ENCODE assay signal across 8 mouse cellular contexts in the genomic region with DNA sequence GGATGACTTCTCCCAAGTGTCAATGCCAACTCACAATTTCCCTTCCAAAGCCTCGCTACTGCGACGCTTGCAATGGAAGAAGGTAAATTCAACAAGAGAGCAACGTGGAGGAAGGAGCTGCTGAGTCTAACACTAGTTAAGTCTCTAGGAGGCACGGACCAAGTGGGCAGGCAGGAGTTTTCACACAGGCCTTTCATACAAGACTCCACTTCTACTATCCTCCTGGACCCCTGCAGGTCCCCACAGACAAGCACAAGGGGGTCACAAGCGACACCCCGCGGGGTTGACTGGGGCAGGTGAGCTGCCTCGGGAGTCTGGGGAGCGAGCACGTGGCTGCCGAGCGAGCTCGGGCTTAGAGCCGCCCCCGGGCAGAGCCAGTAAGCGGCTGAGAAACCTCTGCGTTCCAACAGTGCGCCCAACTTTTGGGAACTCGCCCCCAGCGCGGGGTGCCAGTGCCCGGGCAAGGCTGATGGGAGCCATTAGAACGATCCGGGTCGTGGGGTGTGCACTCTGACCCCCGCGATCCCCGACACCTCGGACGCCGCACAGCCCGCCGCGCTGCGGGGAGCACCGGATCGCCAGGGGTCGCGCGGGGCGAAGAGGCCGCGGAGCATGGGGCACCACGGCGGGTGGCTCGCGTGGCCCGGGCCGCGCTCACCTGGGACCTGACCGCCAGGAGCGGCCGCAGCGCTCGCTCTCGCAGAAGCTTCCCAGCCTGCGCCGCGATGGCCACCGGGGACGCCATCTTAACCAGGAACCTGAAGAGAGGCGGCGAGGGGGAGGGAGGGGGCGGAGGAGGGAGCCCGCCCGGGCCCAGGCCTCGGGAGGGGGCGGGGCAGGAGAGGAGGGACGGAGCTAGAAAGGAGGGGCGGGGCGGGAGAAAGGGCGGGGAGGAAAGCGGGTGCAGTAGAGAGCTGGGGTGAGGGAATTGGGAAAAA. TPM values are rescaled to one million over a fixed set of nuclear protein-coding genes. Genes with fewer than 3 reads are reported as not detected.
DNase-seq lines count a peak whose midpoint lies in the region; ATAC-seq lines count a peak whose summit lies in the region.

A gene (minus strand): TSS at position 770 of the 938 bp plus-strand sequence.

- H3K79me2 ChIP-seq in macrophage (ENCODE audit: inconsistent target) = no peaks in the 10 kb centered on the region

- peak within 1 kb of the TSS; percentile 39 for H3K27ac ChIP-seq in hindbrain, embryonic 14.5 days
- H3K27ac ChIP-seq in macrophage = no peak within 1 kb of the TSS

- WGBS in hindbrain, embryonic 14.5 days = 1% methylated on average over 62 of the region's 74 CpGs
- WGBS in macrophage (ENCODE audit: missing documents) = 2% methylated on average over 64 of the region's 74 CpGs

- H3K9me3 ChIP-seq in hindbrain, embryonic 14.5 days (ENCODE audit: control insufficient read depth, low read length) = no peaks in the 10 kb centered on the region

- peak; percentile 94 for DNase-seq in ZHBTc4 (ENCODE audit: low read depth, low spot score)
- DNase-seq in cerebellum, postnatal 36 days = peak; percentile 52 to 68
- DNase-seq in frontal cortex, postnatal 36 days (ENCODE audit: low spot score in 2 of 2) = peak; percentile 58
- DNase-seq in hindbrain, embryonic 14.5 days (ENCODE audit: low spot score) = peak; percentile 76
- peak; percentile 52 to 54 for DNase-seq in layer of hippocampus, postnatal 36 days
- DNase-seq in right cerebral cortex, adult 18-20 months = peak; percentile 55
- DNase-seq in urinary bladder, adult 2 months (ENCODE audit: low spot score) = peak; percentile 68

- peak; percentile 87 for ATAC-seq in hindbrain, embryonic 14.5 days (ENCODE audit: low FRiP score)

- no peaks in the 10 kb centered on the region for H3K27me3 ChIP-seq in hindbrain, embryonic 14.5 days (ENCODE audit: control insufficient read depth, insufficient read depth, low read length)

- no peaks in the 10 kb centered on the region for H3K36me3 ChIP-seq in hindbrain, embryonic 14.5 days (replicated peaks; ENCODE audit: control insufficient read depth, insufficient read depth)
- no peaks in the 10 kb centered on the region for H3K36me3 ChIP-seq in macrophage (ENCODE audit: inconsistent target)

- 0 out of 2 replicates have a peak, but pooled peaks cover 3% of the 10 kb centered on the region for H3K4me1 ChIP-seq in hindbrain, embryonic 14.5 days (replicated peaks; ENCODE audit: control insufficient read depth, insufficient read depth, low read length)

- peak within 1 kb of the TSS; percentile 79 for H3K4me3 ChIP-seq in hindbrain, embryonic 14.5 days (replicated peaks; ENCODE audit: low read length)
- peak within 1 kb of the TSS; percentile 37 for H3K4me3 ChIP-seq in macrophage (ENCODE audit: inconsistent target)

- H3K4me2 ChIP-seq in hindbrain, embryonic 14.5 days (replicated peaks) = peak within 1 kb of the TSS; percentile 95

- H3K9ac ChIP-seq in hindbrain, embryonic 14.5 days = peak within 1 kb of the TSS; percentile 76

RNA-seq across cellular contexts. Expression of the gene that starts here (rescaled TPM):
- 16.9 and 17.0 TPM in 2 replicates for polyA plus RNA-seq in hindbrain, embryonic 14.5 days (2014; fragmentation: Nextera tagmentation; extraction: Ambion mirVana)
- 10 to 100 TPM; 13.2 to 14.0 TPM for total RNA-seq in layer of hippocampus, postnatal 36 days (2021)
- total RNA-seq in macrophage (2018; cell fraction: chromatin; rRNA removed) = 10 to 100 TPM in 25 of 26 experiments, 1 to 10 TPM in 1; 6.2 to 59.2 (median 32.9) TPM
- 10 to 100 TPM in 21 of 26 experiments, 1 to 10 TPM in 5; 7.5 to 19.2 (median 11.9) TPM for total RNA-seq in macrophage (2018; cell fraction: cytosol; rRNA removed)
- total RNA-seq in macrophage (2018; cell fraction: nucleus; rRNA removed) = 10 to 100 TPM in 19 of 26 experiments, 1 to 10 TPM in 7; 4.9 to 39.9 (median 15.5) TPM
- 10.3 to 22.4 TPM (median 20.0 TPM) in 3 replicates for polyA plus RNA-seq in macrophage (2018)
- polyA plus RNA-seq in urinary bladder, adult 2 months (2012; rRNA removed) = 54.8 and 57.8 TPM in 2 replicates
